Mouse (Mus musculus): ENCODE results near the gene Gramd1b. TPM values are rescaled to one million over a fixed set of nuclear protein-coding genes. Genes with fewer than 3 reads are reported as not detected.
A peak's percentile ranks its signal among the peaks of the same experiment; 100 is the strongest.

The Gramd1b gene
- total and polyA plus RNA-seq, 2 experiments from 2014 or later, result 16.7 to 57.2 TPM

DNA sequence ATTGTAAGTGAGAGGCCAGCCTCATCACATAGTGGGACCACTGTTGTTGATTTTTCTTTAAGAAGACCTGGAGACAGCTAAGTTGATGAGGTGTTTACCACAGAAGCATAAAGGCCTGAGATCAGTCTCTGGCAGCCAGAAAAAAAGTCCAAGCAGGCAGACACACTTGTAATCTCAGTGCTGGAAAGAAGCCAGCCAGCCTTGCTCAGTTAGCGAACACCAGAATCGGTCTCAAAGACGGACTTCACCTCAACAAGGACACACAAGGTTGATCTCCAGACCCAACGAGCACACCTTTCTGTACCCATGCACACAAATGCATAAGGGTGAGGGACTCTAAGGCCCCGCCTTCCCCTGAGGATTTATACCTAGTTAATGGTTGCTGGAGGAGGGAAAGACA, 125.9 kb downstream of the Gramd1b start:
- WGBS, result 83% methylated on average over 5 of the region's 5 CpGs
- no peaks in the 10 kb centered on the region for H3K36me3 ChIP-seq (ENCODE audit: insufficient read depth, low read length)
- no peaks in the 10 kb centered on the region for H3K27me3 ChIP-seq (ENCODE audit: insufficient read depth, low read length)
- no peak overlapping the region for H3K4me2 ChIP-seq (ENCODE audit: low read depth, low read length)
- no peak overlapping the region for H3K4me3 ChIP-seq (ENCODE audit: low read length)
- no peak overlapping the region for H3K27ac ChIP-seq
- no peak overlapping the region for H3K9ac ChIP-seq (replicated peaks; ENCODE audit: low read length)
- no peaks in the 10 kb centered on the region for H3K4me1 ChIP-seq (ENCODE audit: insufficient read depth, low read length)
- DNase-seq (ENCODE audit: low spot score) (peak; percentile 47), ATAC-seq (no peak)
- TF ChIP-seq CTCF (IDR thresholded peaks at IDR 0.05; ENCODE audit: low read depth), result no peak
- H3K9me3 ChIP-seq (ENCODE audit: low read length), result no peaks in the 10 kb centered on the region

DNA sequence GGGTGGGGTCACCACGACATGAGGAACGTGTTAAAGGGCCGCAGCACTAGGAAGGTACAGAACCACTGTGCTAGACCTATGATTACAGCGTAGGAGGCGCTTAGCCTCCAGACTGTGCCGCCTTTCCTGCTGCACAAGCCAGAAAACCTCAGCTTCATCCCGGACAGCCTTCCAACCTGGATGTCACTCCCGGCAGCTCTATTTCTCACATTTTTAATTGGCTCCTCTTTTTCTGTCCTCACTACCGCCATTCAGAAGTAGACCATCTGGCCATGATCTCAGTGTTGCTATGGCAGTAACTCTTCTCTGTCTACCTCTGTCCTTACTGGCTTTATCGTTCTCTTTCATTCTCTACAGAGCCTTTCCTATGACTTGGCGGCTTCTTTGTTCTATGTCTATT, 126.5 kb downstream of the Gramd1b start:
- Histone ChIP-seq H3K4me2 (ENCODE audit: low read depth, low read length) (no peak overlapping the region), H3K4me3 (ENCODE audit: low read length) (no peak overlapping the region), H3K27ac (no peak overlapping the region), H3K9ac (replicated peaks; ENCODE audit: low read length) (no peak overlapping the region), H3K4me1 (ENCODE audit: insufficient read depth, low read length) (no peaks in the 10 kb centered on the region), H3K36me3 (ENCODE audit: insufficient read depth, low read length) (no peaks in the 10 kb centered on the region), H3K27me3 (ENCODE audit: insufficient read depth, low read length) (no peaks in the 10 kb centered on the region), H3K9me3 (ENCODE audit: low read length) (no peaks in the 10 kb centered on the region)
- no peak for ATAC-seq
- DNase-seq (ENCODE audit: low spot score), result no peak
- 83% methylated on average over 11 of the region's 11 CpGs for WGBS
- no peak for TF ChIP-seq CTCF (IDR thresholded peaks at IDR 0.05; ENCODE audit: low read depth)

DNA sequence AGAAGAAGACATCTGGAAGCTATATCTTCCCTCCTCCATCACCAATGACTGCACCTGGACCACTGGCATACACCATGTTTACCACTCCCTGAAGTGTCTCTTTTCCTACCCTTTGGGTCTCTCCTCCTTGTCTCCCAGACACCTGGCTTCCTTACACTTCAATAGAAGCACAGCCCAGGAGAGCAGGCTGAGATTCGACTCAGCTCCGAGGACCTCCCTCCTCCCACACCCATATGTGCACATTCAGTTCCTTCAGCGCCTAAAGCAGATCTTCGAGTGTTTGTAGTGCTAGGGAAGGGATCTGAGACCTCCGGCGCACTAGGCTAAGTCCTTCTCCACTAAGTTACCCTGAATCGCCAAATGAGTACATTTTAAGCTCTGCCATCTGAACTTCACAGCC, 127.4 kb downstream of the Gramd1b start:
- H3K4me1 ChIP-seq (ENCODE audit: insufficient read depth, low read length), result no peaks in the 10 kb centered on the region
- no peak for TF ChIP-seq CTCF (IDR thresholded peaks at IDR 0.05; ENCODE audit: low read depth)
- no peak overlapping the region for H3K27ac ChIP-seq
- ATAC-seq (no peak), DNase-seq (ENCODE audit: low spot score) (no peak)
- no peak overlapping the region for H3K4me2 ChIP-seq (ENCODE audit: low read depth, low read length)
- H3K9me3 ChIP-seq (ENCODE audit: low read length), result no peaks in the 10 kb centered on the region
- no peaks in the 10 kb centered on the region for H3K36me3 ChIP-seq (ENCODE audit: insufficient read depth, low read length)
- 88% methylated on average over 7 of the region's 7 CpGs for WGBS
- no peak overlapping the region for H3K9ac ChIP-seq (replicated peaks; ENCODE audit: low read length)
- no peaks in the 10 kb centered on the region for H3K27me3 ChIP-seq (ENCODE audit: insufficient read depth, low read length)
- no peak overlapping the region for H3K4me3 ChIP-seq (ENCODE audit: low read length)

DNA sequence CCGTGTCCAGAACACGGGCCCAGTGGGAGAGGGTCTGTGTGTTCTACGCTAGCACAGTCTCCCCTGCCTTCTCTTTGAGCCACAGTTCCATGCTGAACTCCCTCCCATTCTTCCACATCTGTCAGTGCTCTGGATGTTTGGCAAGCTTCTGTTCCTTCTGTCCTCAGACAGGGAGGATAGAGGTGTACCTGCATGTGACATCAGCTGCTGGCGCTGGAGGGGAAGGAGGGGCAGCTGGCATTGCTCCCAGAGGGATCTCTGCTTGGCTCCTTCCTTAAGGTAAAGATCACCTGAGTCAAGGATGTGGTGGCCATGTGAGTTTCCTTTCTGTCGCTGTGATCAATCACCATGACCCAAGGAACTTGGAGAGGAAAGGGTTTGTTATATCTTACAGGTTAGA, 129.4 kb downstream of the Gramd1b start:
- H3K9ac ChIP-seq (replicated peaks; ENCODE audit: low read length), result no peak overlapping the region
- no peaks in the 10 kb centered on the region for H3K36me3 ChIP-seq (ENCODE audit: insufficient read depth, low read length)
- WGBS, result 91% methylated on average over 5 of the region's 5 CpGs
- ATAC-seq (no peak), DNase-seq (ENCODE audit: low spot score) (no peak)
- TF ChIP-seq CTCF (IDR thresholded peaks at IDR 0.05; ENCODE audit: low read depth), result no peak
- H3K4me2 ChIP-seq (ENCODE audit: low read depth, low read length), result no peak overlapping the region
- no peak overlapping the region for H3K27ac ChIP-seq
- H3K9me3 ChIP-seq (ENCODE audit: low read length), result no peaks in the 10 kb centered on the region
- no peaks in the 10 kb centered on the region for H3K27me3 ChIP-seq (ENCODE audit: insufficient read depth, low read length)
- H3K4me1 ChIP-seq (ENCODE audit: insufficient read depth, low read length), result no peaks in the 10 kb centered on the region
- H3K4me3 ChIP-seq (ENCODE audit: low read length), result no peak overlapping the region

DNA sequence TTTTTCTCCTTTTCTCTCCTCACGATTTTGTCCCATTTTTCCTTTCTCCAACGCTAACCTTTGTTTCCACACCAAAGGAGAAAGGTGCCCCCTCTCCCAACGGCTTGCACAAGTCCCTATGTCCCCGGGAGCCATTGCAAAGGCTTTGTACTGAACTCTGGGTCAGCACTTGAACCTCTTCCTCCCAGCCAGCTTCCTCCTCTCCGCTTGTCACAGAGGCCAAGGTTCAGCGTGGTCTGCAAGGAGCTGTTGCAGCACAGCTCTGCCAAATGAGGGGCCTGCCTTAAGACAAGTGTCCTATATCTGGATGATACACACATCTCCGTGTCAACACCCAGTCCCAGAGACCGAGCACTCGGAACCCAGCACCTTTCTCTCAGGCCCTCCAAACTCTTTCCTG, 130.3 kb downstream of the Gramd1b start:
- no peak overlapping the region for H3K4me2 ChIP-seq (ENCODE audit: low read depth, low read length)
- no peak for ATAC-seq
- no peaks in the 10 kb centered on the region for H3K36me3 ChIP-seq (ENCODE audit: insufficient read depth, low read length)
- H3K9ac ChIP-seq (replicated peaks; ENCODE audit: low read length), result no peak overlapping the region
- H3K9me3 ChIP-seq (ENCODE audit: low read length), result no peaks in the 10 kb centered on the region
- H3K27ac ChIP-seq, result no peak overlapping the region
- no peaks in the 10 kb centered on the region for H3K4me1 ChIP-seq (ENCODE audit: insufficient read depth, low read length)
- DNase-seq (ENCODE audit: low spot score), result no peak
- no peaks in the 10 kb centered on the region for H3K27me3 ChIP-seq (ENCODE audit: insufficient read depth, low read length)
- 80% methylated on average over 9 of the region's 9 CpGs for WGBS
- no peak for TF ChIP-seq CTCF (IDR thresholded peaks at IDR 0.05; ENCODE audit: low read depth)
- H3K4me3 ChIP-seq (ENCODE audit: low read length), result no peak overlapping the region

DNA sequence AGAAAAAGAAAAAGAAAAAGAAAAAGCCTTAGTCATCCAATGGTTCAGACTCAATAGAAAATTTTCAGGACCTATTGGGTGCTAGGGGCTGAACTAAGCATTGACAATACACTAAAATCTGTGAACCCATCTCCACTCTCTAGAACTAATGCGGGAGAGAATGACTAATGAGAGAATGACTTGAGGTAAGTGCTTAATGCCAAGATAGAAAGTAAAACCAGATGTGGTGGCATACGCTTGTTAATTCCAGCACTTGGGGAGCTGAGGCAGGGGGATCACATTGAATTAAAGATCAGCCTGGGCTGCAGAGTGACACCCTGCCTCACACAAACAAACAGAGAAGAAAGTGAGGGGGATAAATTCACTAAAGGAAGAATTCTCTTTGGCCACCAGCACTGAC, 131.0 kb downstream of the Gramd1b start:
- no peaks in the 10 kb centered on the region for H3K27me3 ChIP-seq (ENCODE audit: insufficient read depth, low read length)
- no peaks in the 10 kb centered on the region for H3K36me3 ChIP-seq (ENCODE audit: insufficient read depth, low read length)
- ATAC-seq (no peak), DNase-seq (ENCODE audit: low spot score) (no peak)
- H3K4me2 ChIP-seq (ENCODE audit: low read depth, low read length), result no peak overlapping the region
- H3K27ac ChIP-seq, result no peak overlapping the region
- WGBS, result 85% methylated on average over 2 of the region's 2 CpGs
- no peaks in the 10 kb centered on the region for H3K4me1 ChIP-seq (ENCODE audit: insufficient read depth, low read length)
- no peak overlapping the region for H3K9ac ChIP-seq (replicated peaks; ENCODE audit: low read length)
- H3K4me3 ChIP-seq (ENCODE audit: low read length), result no peak overlapping the region
- no peaks in the 10 kb centered on the region for H3K9me3 ChIP-seq (ENCODE audit: low read length)
- no peak for TF ChIP-seq CTCF (IDR thresholded peaks at IDR 0.05; ENCODE audit: low read depth)

DNA sequence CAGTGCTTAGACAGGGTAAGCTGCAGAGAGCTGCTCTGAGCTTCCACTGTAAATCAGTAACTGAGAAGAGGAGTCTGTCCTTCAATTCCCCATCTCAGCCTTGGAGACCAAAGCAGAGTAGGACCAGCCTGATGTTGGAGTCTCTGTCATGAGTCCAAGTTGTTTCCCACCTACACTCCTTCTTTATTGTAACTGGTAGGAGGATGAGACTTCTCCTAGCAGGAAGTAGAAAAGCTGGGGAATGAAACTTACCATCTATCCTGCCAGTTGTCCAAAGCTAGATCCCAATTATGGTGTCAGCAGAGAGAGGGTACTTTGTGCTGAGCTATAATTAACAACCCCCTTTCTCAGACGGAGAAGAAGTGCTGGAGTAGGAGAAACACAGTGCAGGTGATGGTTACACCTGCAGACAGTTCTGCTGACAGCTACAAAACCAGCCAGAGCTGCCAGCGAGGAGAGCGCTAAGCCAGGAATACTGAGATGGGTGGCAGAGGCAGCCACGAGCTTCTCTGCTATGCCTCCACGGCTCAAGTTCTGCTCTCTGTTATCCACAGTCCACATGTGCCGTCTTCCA, 131.7 kb downstream of the Gramd1b start:
- Histone ChIP-seq H3K36me3 (ENCODE audit: insufficient read depth, low read length) (no peaks in the 10 kb centered on the region), H3K4me2 (ENCODE audit: low read depth, low read length) (no peak overlapping the region), H3K9me3 (ENCODE audit: low read length) (no peaks in the 10 kb centered on the region), H3K9ac (replicated peaks; ENCODE audit: low read length) (no peak overlapping the region), H3K4me1 (ENCODE audit: insufficient read depth, low read length) (no peaks in the 10 kb centered on the region), H3K27ac (no peak overlapping the region), H3K27me3 (ENCODE audit: insufficient read depth, low read length) (no peaks in the 10 kb centered on the region), H3K4me3 (ENCODE audit: low read length) (no peak overlapping the region)
- no peak for ATAC-seq
- DNase-seq (ENCODE audit: low spot score), result no peak
- no peak for TF ChIP-seq CTCF (IDR thresholded peaks at IDR 0.05; ENCODE audit: low read depth)
- WGBS, result 88% methylated on average over 6 of the region's 6 CpGs
